Mouse (Mus musculus): ENCODE measurements around the gene Mfn2.

Gene Mfn2

GRCm38 (mm10) chr4:147918459-147919121 lies 14.1 kb upstream of the Mfn2 start:
- DNase-seq (ENCODE audit: low spot score in 2 of 2), result no peak

- DNase-seq (ENCODE audit: low spot score in 2 of 2), result no peak
These were observed 5.0 kb upstream of the Mfn2 start for GRCm38 (mm10) chr4:147909486-147909885.

GRCm38 (mm10) chr4:147906230-147906629 lies 1.7 kb upstream of the Mfn2 start:
- no peak for DNase-seq (ENCODE audit: low spot score in 2 of 2)

- no peak for DNase-seq (ENCODE audit: low spot score in 2 of 2)
These were observed 671 bp upstream of the Mfn2 start for GRCm38 (mm10) chr4:147905090-147905659.

- DNase-seq (ENCODE audit: low spot score in 2 of 2), result no peak
These were observed 903 bp downstream of the Mfn2 start for GRCm38 (mm10) chr4:147903601-147904000.

- no peak for DNase-seq (ENCODE audit: low spot score in 2 of 2)
These were observed 1.5 kb downstream of the Mfn2 start for GRCm38 (mm10) chr4:147902906-147903500.

- no peak for DNase-seq (ENCODE audit: low spot score in 2 of 2)
These were observed 4.1 kb downstream of the Mfn2 start for GRCm38 (mm10) chr4:147900452-147900851.

GRCm38 (mm10) chr4:147897348-147897747 lies 7.2 kb downstream of the Mfn2 start:
- no peak for DNase-seq (ENCODE audit: low spot score in 2 of 2)

- no peak for DNase-seq (ENCODE audit: low spot score in 2 of 2)
These were observed 8.1 kb downstream of the Mfn2 start for GRCm38 (mm10) chr4:147896411-147896810.

GRCm38 (mm10) chr4:147895815-147896330 lies 8.6 kb downstream of the Mfn2 start:
- no peak for DNase-seq (ENCODE audit: low spot score in 2 of 2)

- no peak for DNase-seq (ENCODE audit: low spot score in 2 of 2)
These were observed 14.2 kb downstream of the Mfn2 start for GRCm38 (mm10) chr4:147890341-147890740.

- DNase-seq (ENCODE audit: low spot score in 2 of 2), result no peak
These were observed 16.3 kb downstream of the Mfn2 start for GRCm38 (mm10) chr4:147888237-147888636.

GRCm38 (mm10) chr4:147887277-147887676 lies 17.2 kb downstream of the Mfn2 start:
- no peak for DNase-seq (ENCODE audit: low spot score in 2 of 2)

- no peak for DNase-seq (ENCODE audit: low spot score in 2 of 2)
These were observed 18.3 kb downstream of the Mfn2 start for GRCm38 (mm10) chr4:147886158-147886557.

- no peak for DNase-seq (ENCODE audit: low spot score in 2 of 2)
These were observed 20.4 kb downstream of the Mfn2 start for GRCm38 (mm10) chr4:147884138-147884537.

- no peak for DNase-seq (ENCODE audit: low spot score in 2 of 2)
These were observed 21.5 kb downstream of the Mfn2 start for GRCm38 (mm10) chr4:147883041-147883440.

- no peak for DNase-seq (ENCODE audit: low spot score in 2 of 2)
These were observed 22.7 kb downstream of the Mfn2 start for GRCm38 (mm10) chr4:147881792-147882191.

- DNase-seq (ENCODE audit: low spot score in 2 of 2), result no peak
These were observed 24.6 kb downstream of the Mfn2 start for GRCm38 (mm10) chr4:147879865-147880264.

GRCm38 (mm10) chr4:147879456-147879855 lies 25.0 kb downstream of the Mfn2 start:
- DNase-seq (ENCODE audit: low spot score in 2 of 2), result no peak

GRCm38 (mm10) chr4:147878537-147878936 lies 26.0 kb downstream of the Mfn2 start:
- DNase-seq (ENCODE audit: low spot score in 2 of 2), result no peak

- DNase-seq (ENCODE audit: low spot score in 2 of 2), result no peak
These were observed 28.5 kb downstream of the Mfn2 start for GRCm38 (mm10) chr4:147875852-147876575.

GRCm38 (mm10) chr4:147869238-147869637 lies 35.3 kb downstream of the Mfn2 start:
- no peak for DNase-seq (ENCODE audit: low spot score in 2 of 2)
